Mouse (Mus musculus): ENCODE data around the gene Catsperg2. TPM values are rescaled to one million over a fixed set of nuclear protein-coding genes. Genes with fewer than 3 reads are reported as not detected.
"Not testable (repeated sequence)": the region's sequence is repeated elsewhere in the genome, so short reads cannot be mapped to it uniquely, and the experiment has no call there.

Catsperg2 gene
- polyA plus RNA-seq, 1 experiment from 2014 or later, result not detected

GRCm38 (mm10) chr7:29708891-29709290 lies 17.9 kb downstream of the Catsperg2 start:
- H3K4me1 ChIP-seq (replicated peaks); H3K9me3 ChIP-seq; H3K36me3 ChIP-seq; H3K27me3 ChIP-seq (replicated peaks); H3K9ac ChIP-seq; H3K27ac ChIP-seq; ATAC-seq; H3K4me2 ChIP-seq (replicated peaks); H3K4me3 ChIP-seq (replicated peaks): not testable (repeated sequence)
- WGBS, result 69% methylated on average over 2 of the region's 2 CpGs

- not testable (repeated sequence) for ATAC-seq
These were observed 31.6 kb downstream of the Catsperg2 start for GRCm38 (mm10) chr7:29695231-29695630.

GRCm38 (mm10) chr7:29681868-29682267 lies 45.0 kb downstream of the Catsperg2 start:
- whole genome bisulfite sequencing, result 67% methylated on average over 3 of the region's 3 CpGs
- no peak for ATAC-seq
- no peaks in the 10 kb centered on the region for H3K27me3 ChIP-seq (replicated peaks)

More at GRCm38 (mm10) chr7:29695231-29695630, 31.6 kb downstream of the Catsperg2 start:
- not testable (repeated sequence) for H3K9me3 ChIP-seq; H3K9ac ChIP-seq; H3K4me2 ChIP-seq (replicated peaks); H3K4me1 ChIP-seq (replicated peaks); H3K27me3 ChIP-seq (replicated peaks); H3K4me3 ChIP-seq (replicated peaks); H3K36me3 ChIP-seq; H3K27ac ChIP-seq
- 84% methylated on average over 3 of the region's 3 CpGs for WGBS

More at GRCm38 (mm10) chr7:29681868-29682267, 45.0 kb downstream of the Catsperg2 start:
- Histone ChIP-seq H3K4me2 (replicated peaks) (no peak overlapping the region), H3K27ac (no peak overlapping the region), H3K36me3 (no peaks in the 10 kb centered on the region), H3K4me1 (replicated peaks) (no peaks in the 10 kb centered on the region), H3K4me3 (replicated peaks) (no peak overlapping the region), H3K9ac (no peak overlapping the region), H3K9me3 (no peaks in the 10 kb centered on the region)

MicroRNA genes within 50 kb of the gene (microRNA counts, 519-probe panel; counts per million panel counts)
- 2,186 counts per million, percentile 53 among the panel's probes with 10 or more counts for microRNA mmu-miR-1964

Other genes starting within 250 kb of the Catsperg2 start
- gene Sipa1l3, start 208.4 kb downstream of the Catsperg2 start, polyA plus RNA-seq (2015; fragmentation: Nextera tagmentation; extraction: Ambion mirVana), result 26.6 and 27.9 TPM in 2 replicates
- gene Zfp84, start 41.5 kb upstream of the Catsperg2 start, polyA plus RNA-seq (2015; fragmentation: Nextera tagmentation; extraction: Ambion mirVana), result 10.1 and 10.3 TPM in 2 replicates
- gene Zfp30, start 57.0 kb upstream of the Catsperg2 start, polyA plus RNA-seq (2015; fragmentation: Nextera tagmentation; extraction: Ambion mirVana), result 3.7 and 4.2 TPM in 2 replicates
- 9.9 and 10.0 TPM in 2 replicates for gene Zfp790, start 89.1 kb upstream of the Catsperg2 start, polyA plus RNA-seq (2015; fragmentation: Nextera tagmentation; extraction: Ambion mirVana)
- gene Zfp940, start 126.6 kb upstream of the Catsperg2 start, polyA plus RNA-seq (2015; fragmentation: Nextera tagmentation; extraction: Ambion mirVana), result 3.3 and 4.0 TPM in 2 replicates
- 4.6 and 5.5 TPM in 2 replicates for gene Zfp420, start 132.9 kb upstream of the Catsperg2 start, polyA plus RNA-seq (2015; fragmentation: Nextera tagmentation; extraction: Ambion mirVana)
- 7.3 and 7.4 TPM in 2 replicates for gene Zfp27, start 179.5 kb upstream of the Catsperg2 start, polyA plus RNA-seq (2015; fragmentation: Nextera tagmentation; extraction: Ambion mirVana)
- 2.6 and 3.6 TPM in 2 replicates for gene Zfp383, start 181.2 kb upstream of the Catsperg2 start, polyA plus RNA-seq (2015; fragmentation: Nextera tagmentation; extraction: Ambion mirVana)
- 6.6 and 7.8 TPM in 2 replicates for gene Zfp74, start 227.1 kb upstream of the Catsperg2 start, polyA plus RNA-seq (2015; fragmentation: Nextera tagmentation; extraction: Ambion mirVana)